Mouse (Mus musculus): ENCODE results near the gene Sgms1. TPM values are rescaled to one million over a fixed set of nuclear protein-coding genes. Genes with fewer than 3 reads are reported as not detected.

Gene Sgms1
- polyA plus RNA-seq, 1 experiment from 2014 or later, result 36.7 TPM

- no peaks in the 10 kb centered on the region for H3K9me3 ChIP-seq (replicated peaks)
- H3K27me3 ChIP-seq, result no peaks in the 10 kb centered on the region
- H3K4me2 ChIP-seq, result peak overlapping the region; percentile 7; the same call in 1 of the 2 replicates
- H3K27ac ChIP-seq, result peak overlapping the region; percentile 88
- H3K4me1 ChIP-seq (replicated peaks), result peaks cover 25% of the 10 kb centered on the region
- H3K4me3 ChIP-seq, result no peak overlapping the region
- no peak overlapping the region for H3K9ac ChIP-seq
- no peaks in the 10 kb centered on the region for H3K36me3 ChIP-seq
- peak; percentile 89 for ATAC-seq (replicated peaks; ENCODE audit: insufficient number of reproducible peaks, insufficient read depth, low FRiP score, low read depth)
- WGBS, result 44% methylated on average over 9 of the region's 9 CpGs
Measured at GRCm38 (mm10) chr19:32304008-32304873, 85.3 kb downstream of the Sgms1 start.

DNA sequence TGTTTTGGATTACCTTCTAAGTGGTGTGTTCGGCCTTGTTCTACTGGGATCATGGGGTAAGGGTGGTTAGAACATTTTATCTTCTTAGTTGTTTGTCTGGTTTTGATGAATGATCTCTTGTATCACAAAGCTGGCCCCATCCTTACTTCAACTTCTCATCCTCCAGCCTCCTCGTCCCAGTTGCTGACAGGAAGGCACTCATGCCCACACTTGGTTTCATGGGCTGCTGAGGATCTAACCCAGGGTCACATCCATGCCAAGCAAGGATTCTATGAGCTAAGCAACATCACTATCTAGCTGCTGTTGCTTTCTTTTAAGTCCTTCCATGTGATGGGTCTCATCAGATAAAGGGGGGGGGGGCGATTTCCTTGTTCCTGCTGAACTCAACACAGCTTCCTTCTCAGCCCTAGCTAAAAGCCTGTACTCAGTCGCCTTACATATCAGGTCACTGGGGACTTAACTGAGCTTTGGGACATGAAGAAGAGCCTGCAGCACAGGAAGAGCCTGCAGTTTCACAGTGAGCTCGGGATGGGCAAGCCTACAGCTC, 86.6 kb downstream of the Sgms1 start:
- Histone ChIP-seq H3K4me1 (replicated peaks) (peaks cover 25% of the 10 kb centered on the region), H3K9me3 (replicated peaks) (no peaks in the 10 kb centered on the region), H3K27ac (peak overlapping the region; percentile 18; the same call in 1 of the 2 replicates), H3K4me3 (no peak overlapping the region), H3K4me2 (no peak overlapping the region), H3K9ac (no peak overlapping the region), H3K36me3 (no peaks in the 10 kb centered on the region), H3K27me3 (no peaks in the 10 kb centered on the region)
- no peak for ATAC-seq (replicated peaks; ENCODE audit: insufficient number of reproducible peaks, insufficient read depth, low FRiP score, low read depth)
- 66% methylated on average over 5 of the region's 5 CpGs for WGBS

- no peak overlapping the region for H3K27ac ChIP-seq
Measured at GRCm38 (mm10) chr19:32301568-32301967, 87.9 kb downstream of the Sgms1 start.

GRCm38 (mm10) chr19:32298221-32298620, 91.3 kb downstream of the Sgms1 start:
- Histone ChIP-seq H3K4me2 (no peak overlapping the region), H3K9me3 (replicated peaks) (no peaks in the 10 kb centered on the region), H3K4me1 (replicated peaks) (peaks cover 15% of the 10 kb centered on the region), H3K27me3 (no peaks in the 10 kb centered on the region), H3K9ac (no peak overlapping the region), H3K36me3 (no peaks in the 10 kb centered on the region), H3K4me3 (no peak overlapping the region), H3K27ac (no peak overlapping the region)
- no peak for ATAC-seq (replicated peaks; ENCODE audit: insufficient number of reproducible peaks, insufficient read depth, low FRiP score, low read depth)
- WGBS, result 81% methylated on average over 7 of the region's 7 CpGs

More at GRCm38 (mm10) chr19:32301568-32301967, 87.9 kb downstream of the Sgms1 start:
- Histone ChIP-seq H3K9me3 (replicated peaks) (no peaks in the 10 kb centered on the region), H3K4me3 (no peak overlapping the region), H3K4me2 (no peak overlapping the region), H3K9ac (no peak overlapping the region), H3K36me3 (no peaks in the 10 kb centered on the region), H3K27me3 (no peaks in the 10 kb centered on the region), H3K4me1 (replicated peaks) (peaks cover 25% of the 10 kb centered on the region)
- WGBS, result 80% methylated on average over 3 of the region's 3 CpGs
- ATAC-seq (replicated peaks; ENCODE audit: insufficient number of reproducible peaks, insufficient read depth, low FRiP score, low read depth), result no peak

GRCm38 (mm10) chr19:32296863-32297262, 92.7 kb downstream of the Sgms1 start:
- Histone ChIP-seq H3K4me1 (replicated peaks) (peaks cover 21% of the 10 kb centered on the region), H3K9ac (no peak overlapping the region), H3K27me3 (no peaks in the 10 kb centered on the region), H3K36me3 (no peaks in the 10 kb centered on the region), H3K4me2 (no peak overlapping the region), H3K4me3 (no peak overlapping the region), H3K9me3 (replicated peaks) (no peaks in the 10 kb centered on the region), H3K27ac (no peak overlapping the region)
- no peak for ATAC-seq (replicated peaks; ENCODE audit: insufficient number of reproducible peaks, insufficient read depth, low FRiP score, low read depth)
- WGBS, result 72% methylated on average over 7 of the region's 7 CpGs

- Histone ChIP-seq H3K27me3 (no peaks in the 10 kb centered on the region), H3K36me3 (no peaks in the 10 kb centered on the region), H3K27ac (no peak overlapping the region), H3K9me3 (replicated peaks) (no peaks in the 10 kb centered on the region), H3K9ac (no peak overlapping the region), H3K4me2 (no peak overlapping the region), H3K4me3 (no peak overlapping the region), H3K4me1 (replicated peaks) (peaks cover 26% of the 10 kb centered on the region)
- WGBS, result 84% methylated on average over 7 of the region's 7 CpGs
- ATAC-seq (replicated peaks; ENCODE audit: insufficient number of reproducible peaks, insufficient read depth, low FRiP score, low read depth), result no peak
Measured at GRCm38 (mm10) chr19:32295581-32295980, 93.9 kb downstream of the Sgms1 start.

DNA sequence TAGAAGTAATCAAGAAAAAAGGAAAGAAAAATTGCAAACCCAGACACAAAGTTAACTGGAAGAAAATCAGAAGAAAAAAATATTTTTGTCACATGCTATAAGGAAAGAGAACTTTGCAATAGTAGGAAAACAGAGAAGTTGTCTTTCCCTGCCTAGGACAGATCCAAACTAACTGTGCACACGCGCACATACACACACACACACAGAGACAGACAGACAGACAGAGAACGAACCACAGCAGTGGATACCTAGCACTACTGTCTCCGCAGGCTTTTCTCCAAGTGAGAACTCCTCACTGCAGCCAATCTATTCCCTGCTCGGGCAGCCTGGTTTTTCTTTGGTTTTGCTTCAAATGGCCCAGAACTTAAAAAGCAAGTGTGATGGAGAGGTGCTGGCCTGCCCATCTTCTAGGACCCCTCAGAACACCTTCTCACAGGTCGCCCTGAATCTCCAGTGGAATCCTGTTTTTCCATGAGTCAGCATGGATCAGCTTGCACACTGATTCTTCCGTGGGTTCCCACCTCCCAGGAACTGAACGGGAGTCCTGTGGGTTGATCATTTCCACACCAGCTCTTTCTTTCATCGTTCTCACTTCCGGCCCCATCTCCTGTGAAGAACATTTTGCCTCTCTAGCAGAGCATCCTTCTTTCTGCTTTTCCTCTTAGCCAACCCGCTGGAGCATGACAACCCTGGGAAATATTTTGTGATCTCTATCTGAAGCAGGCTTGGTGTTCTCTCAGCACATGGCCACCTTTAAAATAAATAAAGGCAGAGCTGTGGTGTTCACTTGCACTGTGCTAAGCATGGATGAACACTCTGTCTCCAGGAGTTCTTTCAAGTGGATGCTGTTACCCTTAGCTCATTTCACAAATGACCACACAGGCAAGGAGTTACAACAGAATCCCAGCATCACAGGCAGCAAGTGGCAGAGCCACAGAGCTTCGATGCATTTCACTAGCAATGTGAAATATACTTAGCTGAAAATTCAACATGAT, 96.4 kb downstream of the Sgms1 start:
- H3K9me3 ChIP-seq (replicated peaks), result no peaks in the 10 kb centered on the region
- H3K4me2 ChIP-seq, result peak overlapping the region; percentile 26; the same call in 1 of the 2 replicates
- H3K27me3 ChIP-seq, result no peaks in the 10 kb centered on the region
- peak overlapping the region; percentile 60; the same call in 1 of the 2 replicates for H3K27ac ChIP-seq
- WGBS, result 64% methylated on average over 12 of the region's 12 CpGs
- no peak overlapping the region for H3K4me3 ChIP-seq
- H3K9ac ChIP-seq, result no peak overlapping the region
- no peak; the same call in 1 of the 2 replicates for ATAC-seq (replicated peaks; ENCODE audit: insufficient number of reproducible peaks, insufficient read depth, low FRiP score, low read depth)
- H3K4me1 ChIP-seq (replicated peaks), result peaks cover 30% of the 10 kb centered on the region
- H3K36me3 ChIP-seq, result no peaks in the 10 kb centered on the region

DNA sequence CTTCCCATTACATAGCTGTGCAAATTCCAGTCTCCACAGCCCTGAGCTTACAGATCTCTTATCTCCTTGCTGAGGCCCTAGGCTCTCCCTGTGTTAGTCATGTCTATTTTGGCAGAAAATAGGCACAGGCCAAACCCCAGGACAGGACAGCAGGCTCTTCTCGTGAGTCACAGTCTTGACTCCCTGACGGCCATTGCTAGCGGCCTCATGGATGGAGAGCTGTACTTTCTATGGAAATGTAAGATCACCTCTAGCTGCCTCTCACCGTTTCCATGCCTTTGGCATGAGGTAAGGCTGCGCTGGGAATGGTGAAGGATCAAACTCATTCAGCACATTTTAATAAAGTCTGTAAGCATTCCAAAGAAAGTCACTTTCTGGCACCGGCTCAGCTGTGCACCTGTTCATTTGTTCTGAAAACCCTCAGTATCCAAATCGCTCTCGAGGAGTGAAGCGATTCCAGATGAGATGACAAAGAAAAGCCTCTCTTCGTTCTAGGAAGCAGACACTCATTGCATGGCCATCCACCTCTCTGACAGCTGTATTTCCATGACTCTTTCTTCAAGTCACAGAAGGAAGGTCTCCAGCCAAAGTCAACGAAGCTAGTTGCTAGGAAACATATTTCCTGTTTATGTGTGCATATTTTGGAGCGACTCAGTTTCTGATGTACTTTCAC, 97.3 kb downstream of the Sgms1 start:
- no peak overlapping the region for H3K4me3 ChIP-seq
- H3K27me3 ChIP-seq, result no peaks in the 10 kb centered on the region
- no peak overlapping the region for H3K9ac ChIP-seq
- no peaks in the 10 kb centered on the region for H3K36me3 ChIP-seq
- 42% methylated on average over 12 of the region's 12 CpGs for WGBS
- no peaks in the 10 kb centered on the region for H3K9me3 ChIP-seq (replicated peaks)
- H3K27ac ChIP-seq, result peak overlapping the region; percentile 63
- H3K4me2 ChIP-seq, result peak overlapping the region; percentile 26
- peak; percentile 48; the same call in 1 of the 2 replicates for ATAC-seq (replicated peaks; ENCODE audit: insufficient number of reproducible peaks, insufficient read depth, low FRiP score, low read depth)
- peaks cover 30% of the 10 kb centered on the region for H3K4me1 ChIP-seq (replicated peaks)

DNA sequence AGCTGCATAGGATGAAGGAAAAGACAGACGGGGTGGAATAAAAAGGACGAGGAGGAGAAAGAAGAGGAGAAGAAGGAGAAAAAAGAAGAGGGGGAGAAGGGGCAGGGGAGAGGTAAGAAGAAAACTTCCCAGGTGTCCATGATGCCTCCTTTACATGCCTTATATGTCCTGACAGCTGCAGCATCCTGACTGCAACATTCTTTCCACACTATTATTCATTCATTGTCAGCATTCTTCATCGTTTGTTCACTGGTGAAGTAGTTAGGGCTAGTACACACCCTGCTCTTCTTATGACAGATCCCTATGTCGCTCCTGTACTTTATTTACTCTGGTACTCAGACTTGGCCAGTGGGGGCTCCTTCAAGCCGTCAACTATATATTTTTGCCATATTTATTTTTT, 98.4 kb downstream of the Sgms1 start:
- H3K9ac ChIP-seq, result no peak overlapping the region
- peaks cover 30% of the 10 kb centered on the region for H3K4me1 ChIP-seq (replicated peaks)
- H3K27me3 ChIP-seq, result no peaks in the 10 kb centered on the region
- WGBS, result 78% methylated on average over 5 of the region's 5 CpGs
- ATAC-seq (replicated peaks; ENCODE audit: insufficient number of reproducible peaks, insufficient read depth, low FRiP score, low read depth), result no peak
- no peak overlapping the region for H3K27ac ChIP-seq
- no peaks in the 10 kb centered on the region for H3K9me3 ChIP-seq (replicated peaks)
- no peak overlapping the region for H3K4me3 ChIP-seq
- no peak overlapping the region for H3K4me2 ChIP-seq
- H3K36me3 ChIP-seq, result no peaks in the 10 kb centered on the region

GRCm38 (mm10) chr19:32288895-32289294, 100.6 kb downstream of the Sgms1 start:
- ATAC-seq (replicated peaks; ENCODE audit: insufficient number of reproducible peaks, insufficient read depth, low FRiP score, low read depth), result no peak
- Histone ChIP-seq H3K9me3 (replicated peaks) (no peaks in the 10 kb centered on the region), H3K36me3 (no peaks in the 10 kb centered on the region), H3K9ac (no peak overlapping the region), H3K4me3 (no peak overlapping the region), H3K27ac (no peak overlapping the region), H3K4me2 (no peak overlapping the region), H3K27me3 (no peaks in the 10 kb centered on the region), H3K4me1 (replicated peaks) (peaks cover 30% of the 10 kb centered on the region)
- WGBS, result 67% methylated on average over 5 of the region's 5 CpGs
